Mouse (Mus musculus): ENCODE data around the gene Ccdc71. TPM values are rescaled to one million over a fixed set of nuclear protein-coding genes. Genes with fewer than 3 reads are reported as not detected.

Gene Ccdc71
- polyA plus RNA-seq, 1 experiment, result 26.0 TPM

DNA sequence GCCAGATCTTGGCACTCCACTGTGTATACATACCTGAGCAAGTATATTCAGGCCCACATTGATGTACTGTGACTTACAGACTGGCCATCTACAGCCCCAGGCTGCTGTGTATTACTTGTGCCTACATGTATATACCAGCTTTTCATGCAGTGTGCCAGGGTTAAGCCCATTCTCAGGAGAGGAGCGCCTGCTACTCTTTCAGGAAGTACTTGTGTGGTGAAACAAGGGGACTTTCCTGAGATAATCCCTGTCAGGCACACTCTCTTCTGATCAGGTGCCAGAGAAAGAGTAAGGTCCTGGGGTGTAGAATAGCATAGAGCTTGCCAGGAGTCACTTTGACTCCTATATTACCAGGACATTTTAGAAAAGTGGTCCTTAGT is 398 bp upstream of the Ccdc71 start:
- H3K27me3 ChIP-seq (replicated peaks; ENCODE audit: control insufficient read depth, insufficient read depth, low read length), result no peaks in the 10 kb centered on the region
- DNase-seq, result no peak
- peaks cover 14% of the 10 kb centered on the region; the same call in 1 of the 2 replicates for H3K4me1 ChIP-seq (ENCODE audit: control insufficient read depth, insufficient read depth, low read length)
- no peak for TF ChIP-seq CTCF (conservative IDR thresholded peaks at IDR 0.05; ENCODE audit: insufficient read depth, insufficient read length, low read depth, low read length)
- no peak for TF ChIP-seq POLR2A (IDR thresholded peaks at IDR 0.05; ENCODE audit: low read depth, low read length)
- no peaks in the 10 kb centered on the region for H3K36me3 ChIP-seq (ENCODE audit: control insufficient read depth, insufficient read depth, low read length)
- WGBS, result 73% methylated on average over 1 of the region's 1 CpGs
- peak overlapping the region; percentile 64 for H3K4me3 ChIP-seq (ENCODE audit: insufficient read depth, low read depth, low read length)
- peak overlapping the region; percentile 65 for H3K27ac ChIP-seq (ENCODE audit: insufficient read depth, low read depth, low read length)

GRCm38 (mm10) chr9:108461181-108461631 is 879 bp downstream of the Ccdc71 start, which contains the start of gene Klhdc8b:
Klhdc8b (minus strand) TSS chr9:108461581.
- DNase-seq, result peak; percentile 56
- 10% methylated on average over 11 of the region's 11 CpGs for WGBS
- Histone ChIP-seq H3K27me3 (replicated peaks; ENCODE audit: control insufficient read depth, insufficient read depth, low read length) (no peaks in the 10 kb centered on the region), H3K36me3 (ENCODE audit: control insufficient read depth, insufficient read depth, low read length) (no peaks in the 10 kb centered on the region), H3K27ac (ENCODE audit: insufficient read depth, low read depth, low read length) (peak within 1 kb of the TSS; percentile 78), H3K4me3 (ENCODE audit: insufficient read depth, low read depth, low read length) (peak within 1 kb of the TSS; percentile 64), H3K4me1 (ENCODE audit: control insufficient read depth, insufficient read depth, low read length) (peaks cover 14% of the 10 kb centered on the region; the same call in 1 of the 2 replicates)
- TF ChIP-seq POLR2A (IDR thresholded peaks at IDR 0.05; ENCODE audit: low read depth, low read length) (no peak), CTCF (conservative IDR thresholded peaks at IDR 0.05; ENCODE audit: insufficient read depth, insufficient read length, low read depth, low read length) (no peak)

DNA sequence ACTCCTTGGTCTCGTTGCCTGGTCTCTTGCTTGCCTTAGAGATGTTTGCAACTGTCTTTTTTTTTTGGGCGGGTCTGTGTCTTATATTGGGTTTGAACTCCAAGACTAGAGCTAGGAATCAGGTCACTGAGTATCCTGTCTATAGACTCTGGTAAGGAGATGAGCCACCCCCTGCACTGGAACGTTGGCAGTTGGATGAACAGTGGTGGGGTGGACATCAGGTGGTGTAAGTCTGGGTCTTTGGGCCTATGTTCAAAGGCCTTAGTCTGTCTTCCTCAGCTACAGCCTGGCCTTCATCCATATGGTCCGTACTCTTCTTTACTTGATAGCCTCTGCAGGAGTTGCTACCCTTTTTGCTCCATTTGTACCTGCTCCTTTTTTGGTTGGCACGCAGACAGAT is 1.3 kb downstream of the Ccdc71 start:
- Histone ChIP-seq H3K27ac (ENCODE audit: insufficient read depth, low read depth, low read length) (peak overlapping the region; percentile 33; the same call in 1 of the 2 replicates), H3K4me3 (ENCODE audit: insufficient read depth, low read depth, low read length) (peak overlapping the region; percentile 64; the same call in 1 of the 2 replicates)
- WGBS, result 64% methylated on average over 5 of the region's 5 CpGs

GRCm38 (mm10) chr9:108462192-108462591 is 1.9 kb downstream of the Ccdc71 start:
- WGBS, result 42% methylated on average over 10 of the region's 10 CpGs
- 0 out of 2 replicates have a peak overlapping the region, but pooled peaks have one; percentile 33 for H3K27ac ChIP-seq (ENCODE audit: insufficient read depth, low read depth, low read length)
- no peak overlapping the region for H3K4me3 ChIP-seq (ENCODE audit: insufficient read depth, low read depth, low read length)
- H3K36me3 ChIP-seq (ENCODE audit: control insufficient read depth, insufficient read depth, low read length), result no peaks in the 10 kb centered on the region
- TF ChIP-seq CTCF (conservative IDR thresholded peaks at IDR 0.05; ENCODE audit: insufficient read depth, insufficient read length, low read depth, low read length) (no peak), POLR2A (IDR thresholded peaks at IDR 0.05; ENCODE audit: low read depth, low read length) (no peak)
- DNase-seq, result peak; percentile 32
- peaks cover 14% of the 10 kb centered on the region; the same call in 1 of the 2 replicates for H3K4me1 ChIP-seq (ENCODE audit: control insufficient read depth, insufficient read depth, low read length)
- H3K27me3 ChIP-seq (replicated peaks; ENCODE audit: control insufficient read depth, insufficient read depth, low read length), result no peaks in the 10 kb centered on the region

More for the DNA sequence above, 1.3 kb downstream of the Ccdc71 start:
- no peaks in the 10 kb centered on the region for H3K27me3 ChIP-seq (replicated peaks; ENCODE audit: control insufficient read depth, insufficient read depth, low read length)
- H3K4me1 ChIP-seq (ENCODE audit: control insufficient read depth, insufficient read depth, low read length), result peaks cover 14% of the 10 kb centered on the region; the same call in 1 of the 2 replicates
- no peak for DNase-seq
- H3K36me3 ChIP-seq (ENCODE audit: control insufficient read depth, insufficient read depth, low read length), result no peaks in the 10 kb centered on the region
- TF ChIP-seq POLR2A (IDR thresholded peaks at IDR 0.05; ENCODE audit: low read depth, low read length) (no peak), CTCF (conservative IDR thresholded peaks at IDR 0.05; ENCODE audit: insufficient read depth, insufficient read length, low read depth, low read length) (no peak)

- H3K27ac ChIP-seq (ENCODE audit: insufficient read depth, low read depth, low read length), result no peak overlapping the region
- no peak for TF ChIP-seq CTCF (conservative IDR thresholded peaks at IDR 0.05; ENCODE audit: insufficient read depth, insufficient read length, low read depth, low read length)
- TF ChIP-seq POLR2A (IDR thresholded peaks at IDR 0.05; ENCODE audit: low read depth, low read length), result no peak
- no peak for DNase-seq
- WGBS, result 95% methylated on average over 9 of the region's 9 CpGs
- H3K27me3 ChIP-seq (replicated peaks; ENCODE audit: control insufficient read depth, insufficient read depth, low read length), result no peaks in the 10 kb centered on the region
- H3K4me3 ChIP-seq (ENCODE audit: insufficient read depth, low read depth, low read length), result no peak overlapping the region
- H3K36me3 ChIP-seq (ENCODE audit: control insufficient read depth, insufficient read depth, low read length), result no peaks in the 10 kb centered on the region
- H3K4me1 ChIP-seq (ENCODE audit: control insufficient read depth, insufficient read depth, low read length), result peaks cover 9% of the 10 kb centered on the region; the same call in 1 of the 2 replicates
These were observed 3.4 kb downstream of the Ccdc71 start for GRCm38 (mm10) chr9:108463713-108464112.

DNA sequence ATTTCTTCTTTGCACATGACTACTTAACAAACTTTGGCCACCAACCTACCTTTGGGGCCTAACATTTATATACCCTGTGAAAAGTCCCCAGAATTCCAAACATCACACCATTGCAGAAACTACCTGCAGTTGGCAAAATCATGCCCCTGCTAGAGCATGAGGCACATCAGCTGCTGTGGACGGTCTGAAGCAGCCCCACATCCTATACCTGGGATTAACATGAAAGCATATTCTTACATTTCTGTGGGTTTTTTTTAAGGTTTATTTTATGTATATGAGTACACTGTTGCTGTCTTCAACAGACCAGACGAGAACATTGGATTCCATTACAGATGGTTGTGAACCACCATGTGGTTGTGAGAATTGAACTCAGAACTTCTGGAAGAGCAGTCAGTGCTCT is 5.9 kb downstream of the Ccdc71 start:
- no peaks in the 10 kb centered on the region for H3K27me3 ChIP-seq (replicated peaks; ENCODE audit: control insufficient read depth, insufficient read depth, low read length)
- peaks cover 6% of the 10 kb centered on the region; the same call in 1 of the 2 replicates for H3K4me1 ChIP-seq (ENCODE audit: control insufficient read depth, insufficient read depth, low read length)
- no peak for DNase-seq
- TF ChIP-seq POLR2A (IDR thresholded peaks at IDR 0.05; ENCODE audit: low read depth, low read length) (no peak), CTCF (conservative IDR thresholded peaks at IDR 0.05; ENCODE audit: insufficient read depth, insufficient read length, low read depth, low read length) (no peak)
- no peak overlapping the region for H3K27ac ChIP-seq (ENCODE audit: insufficient read depth, low read depth, low read length)
- no peak overlapping the region for H3K4me3 ChIP-seq (ENCODE audit: insufficient read depth, low read depth, low read length)
- WGBS, result 97% methylated on average over 2 of the region's 2 CpGs
- H3K36me3 ChIP-seq (ENCODE audit: control insufficient read depth, insufficient read depth, low read length), result no peaks in the 10 kb centered on the region

DNA sequence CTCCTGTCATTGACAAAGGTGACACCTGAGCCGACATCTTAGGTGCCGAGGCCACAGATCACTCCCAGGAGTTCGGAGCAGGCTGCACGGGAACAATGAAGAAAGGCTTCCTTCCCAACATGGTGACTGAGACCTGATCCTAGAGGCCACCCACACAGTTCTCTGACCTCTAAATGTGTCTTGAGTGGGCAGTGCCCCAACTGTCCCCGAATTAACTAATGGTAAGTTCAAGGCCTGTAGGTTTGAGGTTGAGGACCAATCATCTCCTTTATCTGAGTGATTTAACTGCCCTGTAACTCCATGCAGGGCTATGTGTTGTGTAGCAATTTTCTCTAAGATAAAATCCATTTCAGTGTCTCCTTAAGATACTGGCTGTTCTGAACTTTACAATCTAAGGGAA is 9.1 kb downstream of the Ccdc71 start:
- Histone ChIP-seq H3K27me3 (replicated peaks; ENCODE audit: control insufficient read depth, insufficient read depth, low read length) (no peaks in the 10 kb centered on the region), H3K27ac (ENCODE audit: insufficient read depth, low read depth, low read length) (no peak overlapping the region), H3K4me1 (ENCODE audit: control insufficient read depth, insufficient read depth, low read length) (no peaks in the 10 kb centered on the region), H3K36me3 (ENCODE audit: control insufficient read depth, insufficient read depth, low read length) (no peaks in the 10 kb centered on the region), H3K4me3 (ENCODE audit: insufficient read depth, low read depth, low read length) (no peak overlapping the region)
- TF ChIP-seq POLR2A (IDR thresholded peaks at IDR 0.05; ENCODE audit: low read depth, low read length), result no peak
- no peak for TF ChIP-seq CTCF (conservative IDR thresholded peaks at IDR 0.05; ENCODE audit: insufficient read depth, insufficient read length, low read depth, low read length)
- no peak for DNase-seq
- WGBS, result 43% methylated on average over 5 of the region's 5 CpGs

Data from kidney, adult 2 months (tissue).